Mouse (Mus musculus) lung, embryonic 14.5 days (tissue): ENCODE measurements at regions not wholly inside any gene's neighbourhood (a gene's known extent, or its start where the extent isn't known, plus 50 kb on each side); places are given as distances from the start of the nearest gene placed in this dataset.

Experiments
- ATAC-seq: fragments of 200-750 bp; cut with Nextera tagmentation; 2 replicates; pipeline ENCODE4 v1.8.0; 2017; ENCODE audit warnings: mild to moderate bottlenecking, moderate TSS enrichment, moderate library complexity; ENCODE audit not compliant: insufficient read depth
- DNase-seq: peaks from one replicate; pipeline ENCODE4 v3.0.0-alpha.2; 2015
- H3K27ac ChIP-seq: fragments of 300-500 bp; sonication (generic); 2 replicates; pipeline ENCODE4 v1.5.1; 2014; ENCODE audit warnings: low read depth, mild to moderate bottlenecking, moderate library complexity
- H3K27me3 ChIP-seq: fragments of 300-500 bp; sonication (generic); 2 replicates; pipeline ENCODE4 v1.6.1; 2014; ENCODE audit warnings: low read length, control low read depth; ENCODE audit not compliant: insufficient read depth
- H3K36me3 ChIP-seq: fragments of 300-500 bp; sonication (generic); 2 replicates; pipeline ENCODE4 v1.6.1; 2014; ENCODE audit warnings: control low read depth; ENCODE audit not compliant: insufficient read depth
- H3K4me1 ChIP-seq: fragments of 300-500 bp; sonication (generic); 2 replicates; pipeline ENCODE4 v1.6.1; 2014; ENCODE audit warnings: antibody characterized with exemption, control low read depth; ENCODE audit not compliant: insufficient read depth
- H3K4me2 ChIP-seq: fragments of 300-500 bp; sonication (generic); 2 replicates; pipeline ENCODE4 v1.6.1; 2014; ENCODE audit warnings: mild to moderate bottlenecking
- H3K4me3 ChIP-seq: fragments of 300-500 bp; sonication (generic); 2 replicates; pipeline ENCODE4 v1.5.1; 2014; ENCODE audit warnings: low read depth, low read length
- H3K9ac ChIP-seq: fragments of 300-500 bp; sonication (generic); 2 replicates; pipeline ENCODE4 v1.6.1; 2014
- H3K9me3 ChIP-seq: fragments of 300-500 bp; sonication (generic); 2 replicates; pipeline ENCODE4 v1.6.1; 2016; ENCODE audit warnings: low read depth, low read length, control low read depth
- CTCF ChIP-seq: IDR thresholded peaks from 2 replicates; pipeline ENCODE4 v1.5.1; 2016; ENCODE audit warnings: antibody characterized with exemption, low read depth
- WGBS: fragments of 180-500 bp; shearing (Covaris S2); extraction: QIAGEN DNeasy Blood & Tissue Kit; methylation state at CpG from one replicate; pipeline ENCODE4 v1.1.7; 2014; 5-methylcytosine and 5-hydroxymethylcytosine counted together

DNA sequence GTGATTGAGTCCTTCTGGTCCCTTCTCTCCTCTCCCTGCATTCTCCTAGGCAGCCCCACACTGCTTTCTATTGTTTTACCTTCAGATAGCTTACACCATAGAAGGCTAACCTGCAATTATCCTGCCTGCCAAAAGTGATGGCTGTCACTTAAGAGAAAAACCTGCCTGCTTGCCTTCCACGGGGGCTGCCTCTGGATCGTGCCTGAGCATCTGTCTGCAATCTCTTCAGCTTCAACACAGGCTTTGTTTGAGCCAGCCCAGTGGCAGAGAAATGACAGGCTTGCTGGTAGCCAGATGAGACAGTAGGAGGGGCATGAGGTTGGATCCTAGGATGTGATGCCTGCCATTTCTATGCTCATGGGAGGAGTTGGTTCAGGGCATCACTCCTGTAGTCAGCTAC, 345.2 kb upstream of the Tshz3 start:
- H3K4me2 ChIP-seq, result no peak overlapping the region
- no peak overlapping the region for H3K27ac ChIP-seq
- 48% methylated on average over 2 of the region's 2 CpGs for WGBS
- no peaks in the 10 kb centered on the region for H3K4me1 ChIP-seq
- DNase-seq (no peak), ATAC-seq (no peak)
- H3K4me3 ChIP-seq, result no peak overlapping the region
- H3K36me3 ChIP-seq, result no peaks in the 10 kb centered on the region
- H3K9me3 ChIP-seq, result no peaks in the 10 kb centered on the region
- H3K27me3 ChIP-seq, result no peaks in the 10 kb centered on the region
- no peak overlapping the region for H3K9ac ChIP-seq
- TF ChIP-seq CTCF, result no peak

- Histone ChIP-seq H3K4me3 (no peak overlapping the region), H3K9ac (no peak overlapping the region), H3K36me3 (no peaks in the 10 kb centered on the region), H3K4me1 (no peaks in the 10 kb centered on the region), H3K4me2 (no peak overlapping the region), H3K27ac (no peak overlapping the region), H3K27me3 (no peaks in the 10 kb centered on the region), H3K9me3 (no peaks in the 10 kb centered on the region)
- TF ChIP-seq CTCF, result no peak
- 58% methylated on average over 4 of the region's 4 CpGs for WGBS
- DNase-seq, result no peak
- no peak for ATAC-seq
These were observed 347.3 kb upstream of the Tshz3 start for GRCm38 (mm10) chr7:36350616-36351015.

GRCm38 (mm10) chr7:36348195-36348594, 349.7 kb upstream of the Tshz3 start:
- Histone ChIP-seq H3K27me3 (no peaks in the 10 kb centered on the region), H3K27ac (no peak overlapping the region), H3K4me3 (no peak overlapping the region), H3K4me2 (no peak overlapping the region), H3K9ac (no peak overlapping the region), H3K9me3 (no peaks in the 10 kb centered on the region), H3K4me1 (no peaks in the 10 kb centered on the region), H3K36me3 (no peaks in the 10 kb centered on the region)
- DNase-seq (no peak), ATAC-seq (no peak)
- WGBS, result 43% methylated on average over 8 of the region's 8 CpGs
- no peak for TF ChIP-seq CTCF

DNA sequence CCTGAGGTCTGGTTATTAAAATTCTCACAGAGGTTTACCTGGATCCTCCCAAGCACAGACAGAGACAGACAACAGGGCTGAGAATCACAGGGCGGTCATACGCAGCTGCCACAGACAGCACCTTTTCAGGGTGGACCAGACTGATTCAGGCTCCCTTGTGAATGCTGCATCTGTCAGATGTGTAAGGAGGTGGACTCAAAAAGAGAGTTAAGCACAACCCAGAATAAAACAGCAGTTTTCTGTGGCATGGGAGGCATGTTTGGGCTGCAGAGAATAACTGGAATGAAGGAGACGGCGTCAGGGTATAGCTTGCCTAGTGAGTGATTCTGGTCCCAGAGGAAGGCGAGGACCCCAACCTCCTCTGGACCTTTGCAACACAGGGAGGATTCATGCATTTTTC, 363.1 kb upstream of the Tshz3 start:
- Histone ChIP-seq H3K27me3 (no peaks in the 10 kb centered on the region), H3K9me3 (no peaks in the 10 kb centered on the region), H3K4me3 (no peak overlapping the region), H3K4me1 (peaks cover 11% of the 10 kb centered on the region; the same call in 1 of the 2 replicates), H3K36me3 (no peaks in the 10 kb centered on the region), H3K4me2 (no peak overlapping the region), H3K27ac (no peak overlapping the region), H3K9ac (no peak overlapping the region)
- 90% methylated on average over 5 of the region's 5 CpGs for WGBS
- no peak for TF ChIP-seq CTCF
- no peak for ATAC-seq
- no peak for DNase-seq

DNA sequence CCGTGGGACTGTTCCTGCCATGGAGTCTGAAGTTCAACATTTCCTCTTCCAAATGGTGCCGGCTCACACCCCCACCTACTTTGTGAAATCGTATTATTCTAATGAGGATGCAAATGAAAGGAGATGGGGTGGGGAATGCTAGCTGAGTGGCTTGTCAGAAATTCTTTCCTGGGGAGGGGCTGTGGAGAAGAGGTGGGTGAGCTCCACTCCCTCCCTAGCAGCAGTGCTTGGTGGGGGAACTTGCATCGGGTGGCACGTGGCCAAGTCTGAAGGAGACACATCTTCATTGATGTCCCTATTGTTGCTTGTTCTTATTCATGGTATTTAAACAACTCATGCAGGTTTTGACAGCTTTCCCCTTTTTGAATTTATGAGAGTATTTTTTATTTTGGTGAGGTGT, 363.8 kb upstream of the Tshz3 start:
- H3K4me3 ChIP-seq, result no peak overlapping the region
- no peaks in the 10 kb centered on the region for H3K36me3 ChIP-seq
- H3K4me1 ChIP-seq, result peaks cover 11% of the 10 kb centered on the region; the same call in 1 of the 2 replicates
- H3K4me2 ChIP-seq, result no peak overlapping the region
- 31% methylated on average over 5 of the region's 5 CpGs for WGBS
- peak; percentile 48 for DNase-seq
- no peak for TF ChIP-seq CTCF
- H3K9ac ChIP-seq, result no peak overlapping the region
- no peaks in the 10 kb centered on the region for H3K9me3 ChIP-seq
- ATAC-seq, result no peak
- H3K27ac ChIP-seq, result no peak overlapping the region
- H3K27me3 ChIP-seq, result no peaks in the 10 kb centered on the region

GRCm38 (mm10) chr7:36332633-36333032, 365.3 kb upstream of the Tshz3 start:
- Histone ChIP-seq H3K4me1 (peaks cover 11% of the 10 kb centered on the region; the same call in 1 of the 2 replicates), H3K4me3 (no peak overlapping the region), H3K27me3 (no peaks in the 10 kb centered on the region), H3K9ac (no peak overlapping the region), H3K27ac (no peak overlapping the region), H3K4me2 (no peak overlapping the region), H3K36me3 (no peaks in the 10 kb centered on the region), H3K9me3 (no peaks in the 10 kb centered on the region)
- DNase-seq (no peak), ATAC-seq (no peak)
- no peak for TF ChIP-seq CTCF
- WGBS, result 67% methylated on average over 7 of the region's 7 CpGs

GRCm38 (mm10) chr7:36328141-36328540, 369.8 kb upstream of the Tshz3 start:
- ATAC-seq, result no peak
- H3K27me3 ChIP-seq, result no peaks in the 10 kb centered on the region
- 0 out of 2 replicates have a peak, but pooled peaks cover 8% of the 10 kb centered on the region for H3K4me1 ChIP-seq
- peaks cover 5% of the 10 kb centered on the region; the same call in 1 of the 2 replicates for H3K9me3 ChIP-seq
- no peak overlapping the region for H3K27ac ChIP-seq
- 78% methylated on average over 2 of the region's 2 CpGs for WGBS
- no peak for TF ChIP-seq CTCF
- DNase-seq, result no peak
- no peak overlapping the region for H3K4me3 ChIP-seq
- no peaks in the 10 kb centered on the region for H3K36me3 ChIP-seq
- no peak overlapping the region for H3K9ac ChIP-seq
- H3K4me2 ChIP-seq, result no peak overlapping the region

DNA sequence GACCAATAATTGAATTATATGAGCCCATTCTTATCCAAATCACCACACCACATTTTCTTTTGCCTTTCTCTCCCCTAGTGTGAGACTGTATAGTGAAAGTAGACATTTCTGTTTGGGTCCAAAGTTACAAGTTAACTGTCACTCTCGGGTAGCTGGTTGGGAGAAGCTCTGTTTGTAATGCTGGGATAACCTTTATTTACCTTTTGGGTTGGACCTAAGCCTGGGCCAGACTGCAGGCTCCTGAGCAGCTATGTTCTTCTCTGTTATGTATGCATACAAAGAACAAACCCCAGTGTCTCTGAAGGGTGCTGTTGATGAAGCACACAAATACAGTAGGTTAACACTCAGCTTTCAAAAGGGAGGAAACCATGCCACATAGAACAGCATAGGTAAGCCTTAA, 373.9 kb upstream of the Tshz3 start:
- no peaks in the 10 kb centered on the region for H3K27me3 ChIP-seq
- ATAC-seq (no peak), DNase-seq (no peak)
- peaks cover 5% of the 10 kb centered on the region; the same call in 1 of the 2 replicates for H3K9me3 ChIP-seq
- H3K4me1 ChIP-seq, result no peaks in the 10 kb centered on the region
- H3K4me3 ChIP-seq, result no peak overlapping the region
- no peak for TF ChIP-seq CTCF
- H3K27ac ChIP-seq, result no peak overlapping the region
- H3K4me2 ChIP-seq, result no peak overlapping the region
- H3K36me3 ChIP-seq, result no peaks in the 10 kb centered on the region
- H3K9ac ChIP-seq, result no peak overlapping the region
- WGBS, result 61% methylated on average over 1 of the region's 1 CpGs
